Mouse (Mus musculus) embryonic fibroblast, embryonic 13.5 days (primary cell): ENCODE measurements around the gene Ctso. TPM values are rescaled to one million over a fixed set of nuclear protein-coding genes. Genes with fewer than 3 reads are reported as not detected.

Source experiments
- H3K27ac ChIP-seq: 2 replicates; pipeline ENCODE4 v1.5.1; 2012; ENCODE audit warnings: low read length, control low read depth, inconsistent platforms; ENCODE audit not compliant: insufficient read depth
- H3K4me1 ChIP-seq: 2 replicates; pipeline ENCODE4 v1.6.1; 2011; ENCODE audit warnings: low read length; ENCODE audit not compliant: control insufficient read depth, insufficient read depth
- H3K4me3 ChIP-seq: 2 replicates; pipeline ENCODE4 v1.5.1; 2011; ENCODE audit warnings: mild to moderate bottlenecking, control low read depth, low read length; ENCODE audit not compliant: insufficient read depth
- CTCF ChIP-seq: IDR thresholded peaks from 2 replicates; pipeline ENCODE4 v1.5.1; 2011; ENCODE audit warnings: mild to moderate bottlenecking, control low read depth, low read length, moderate library complexity, borderline replicate concordance; ENCODE audit not compliant: insufficient read depth
- POLR2A ChIP-seq: IDR thresholded peaks from 2 replicates; pipeline ENCODE4 v1.6.1; 2011; ENCODE audit warnings: low read depth, mild to moderate bottlenecking, control low read depth, low read length, moderate library complexity
- polyA plus RNA-seq: library from polyadenylated mRNA; stranded (reverse); fragments of >200 nt; gene quantifications from 2 replicates; pipeline ENCODE4 v1.2.4, GENCODE M21; 2011; ENCODE audit warnings: low read depth; ENCODE audit not compliant: missing spikeins, insufficient read length

Gene Ctso
- polyA plus RNA-seq, 1 experiment, result 12.9 TPM

DNA sequence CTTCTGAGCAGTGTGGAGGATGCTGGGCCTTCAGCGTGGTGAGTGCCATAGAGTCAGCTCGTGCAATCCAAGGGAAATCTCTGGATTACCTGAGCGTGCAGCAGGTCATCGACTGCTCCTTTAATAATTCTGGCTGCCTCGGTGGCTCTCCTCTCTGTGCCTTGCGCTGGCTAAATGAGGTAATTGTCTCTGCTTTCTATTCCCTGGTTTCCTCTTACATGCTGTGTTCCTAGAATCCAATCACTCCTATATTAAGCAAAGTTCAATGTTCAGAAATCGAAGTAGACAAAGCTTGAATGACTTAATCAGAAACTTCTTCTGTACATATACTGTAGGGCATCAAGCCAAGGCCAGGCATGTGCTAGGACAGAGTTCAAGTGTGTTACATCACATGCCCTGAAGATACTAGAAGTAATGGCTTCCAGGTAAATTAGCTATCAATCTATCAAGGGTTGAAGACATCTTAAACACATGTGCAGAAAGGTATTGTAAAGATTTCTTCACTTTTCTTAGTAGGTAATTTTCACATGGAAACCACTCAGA is 12.5 kb downstream of the Ctso start:
- Histone ChIP-seq H3K4me3 (no peak overlapping the region), H3K4me1 (no peaks in the 10 kb centered on the region), H3K27ac (no peak overlapping the region)
- no peak for TF ChIP-seq POLR2A
- TF ChIP-seq CTCF, result no peak

DNA sequence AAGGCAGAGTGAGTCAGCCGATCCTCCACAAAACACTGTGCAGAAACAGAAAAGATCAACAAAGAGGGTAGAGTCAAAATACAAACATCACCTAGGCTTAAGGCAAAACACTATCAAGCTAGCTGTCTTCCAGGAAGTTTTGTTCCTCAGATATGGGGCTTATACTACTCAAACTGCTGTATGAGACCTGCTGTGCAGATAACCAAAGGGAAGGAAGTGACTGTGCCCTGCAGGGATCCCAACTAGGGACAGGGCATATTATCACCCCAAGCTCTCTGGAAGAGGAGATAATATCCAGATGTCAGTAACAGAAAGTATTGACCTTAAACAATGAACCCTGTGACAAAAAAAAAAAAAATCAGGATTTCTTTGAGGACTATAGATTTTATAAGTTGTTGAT is 16.6 kb downstream of the Ctso start:
- H3K4me1 ChIP-seq, result no peaks in the 10 kb centered on the region
- H3K4me3 ChIP-seq, result no peak overlapping the region
- TF ChIP-seq POLR2A (no peak), CTCF (no peak)
- H3K27ac ChIP-seq, result no peak overlapping the region

DNA sequence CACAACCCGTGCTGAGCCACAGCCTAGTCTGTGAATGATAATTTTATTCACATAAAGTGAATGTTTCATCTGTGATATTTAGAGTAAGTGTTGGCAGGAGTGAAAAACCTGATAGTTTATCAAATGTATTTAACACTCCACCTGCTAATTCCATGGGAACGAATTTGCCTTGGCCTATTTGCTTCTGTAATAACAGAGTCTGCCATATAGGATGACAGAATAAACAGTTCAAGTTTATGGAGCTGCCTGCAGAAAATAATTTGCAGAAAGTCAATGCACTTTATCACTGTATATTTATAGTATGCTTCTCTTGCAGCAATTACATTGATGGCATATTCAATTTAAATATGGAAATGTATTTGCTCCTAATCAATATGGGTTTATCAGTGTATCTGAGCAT is 19.4 kb downstream of the Ctso start:
- Histone ChIP-seq H3K4me3 (no peak overlapping the region), H3K4me1 (no peaks in the 10 kb centered on the region), H3K27ac (no peak overlapping the region)
- TF ChIP-seq CTCF (no peak), POLR2A (no peak)

DNA sequence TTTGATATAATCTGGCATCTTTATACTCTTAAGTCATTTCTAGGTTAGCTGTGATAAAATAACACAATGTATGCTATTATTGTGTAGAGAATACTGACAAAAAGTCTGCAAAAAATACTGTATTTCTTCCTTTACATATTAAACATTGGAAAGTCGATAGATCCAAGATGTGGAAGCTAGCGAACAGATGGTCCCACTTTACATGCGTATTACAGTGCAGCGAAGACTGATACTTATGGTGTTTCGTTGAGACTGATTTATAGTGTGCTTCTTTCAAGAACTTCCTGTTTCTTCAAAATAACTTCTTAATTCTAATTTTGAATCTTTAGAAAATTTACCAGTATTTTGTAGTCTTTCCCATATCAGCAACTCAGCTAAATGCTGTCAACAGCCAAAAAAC is 25.1 kb downstream of the Ctso start:
- TF ChIP-seq CTCF, result no peak
- no peak for TF ChIP-seq POLR2A
- H3K4me1 ChIP-seq, result no peaks in the 10 kb centered on the region
- no peak overlapping the region for H3K4me3 ChIP-seq
- no peak overlapping the region for H3K27ac ChIP-seq

DNA sequence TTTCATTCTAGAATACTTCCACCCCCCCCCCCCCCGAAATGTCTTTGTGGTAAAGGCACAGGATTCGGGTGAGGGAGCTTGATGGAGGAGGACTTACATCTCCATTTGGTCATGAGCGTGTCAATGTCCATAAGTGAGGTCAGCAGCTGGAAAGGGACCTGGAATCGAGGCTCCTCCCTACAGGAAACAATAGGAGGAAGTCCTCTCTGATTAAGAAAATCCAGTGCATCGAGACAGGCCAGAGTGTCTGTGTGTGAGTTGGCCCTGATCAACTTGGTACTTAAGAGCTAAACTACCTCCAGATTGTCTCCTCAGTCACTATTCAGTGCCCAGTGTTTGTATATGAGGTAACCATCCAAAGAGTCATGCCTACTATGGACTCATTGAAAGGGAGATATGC is 28.9 kb downstream of the Ctso start:
- Histone ChIP-seq H3K27ac (no peak overlapping the region), H3K4me3 (no peak overlapping the region), H3K4me1 (no peaks in the 10 kb centered on the region)
- no peak for TF ChIP-seq CTCF
- no peak for TF ChIP-seq POLR2A

DNA sequence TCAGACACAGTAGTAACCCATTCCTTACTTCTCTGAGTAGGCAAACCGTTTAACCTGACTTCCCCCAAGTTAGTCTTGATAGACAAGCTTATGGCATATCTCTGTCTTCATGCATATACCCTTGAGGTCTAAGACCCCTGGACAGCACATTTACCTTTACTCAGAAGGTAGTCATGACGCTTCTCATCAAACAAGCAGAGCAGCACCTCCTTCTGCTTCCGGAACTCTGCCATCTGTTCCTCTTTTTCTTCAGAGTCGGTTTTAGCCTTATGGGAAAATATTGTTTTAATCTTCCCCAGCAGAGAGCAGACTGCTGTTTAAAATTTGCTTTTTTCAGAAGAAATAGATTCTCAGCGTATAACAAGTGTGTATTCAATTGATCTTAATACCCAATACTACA is 31.4 kb downstream of the Ctso start:
- no peak for TF ChIP-seq CTCF
- TF ChIP-seq POLR2A, result no peak
- no peaks in the 10 kb centered on the region for H3K4me1 ChIP-seq
- no peak overlapping the region for H3K4me3 ChIP-seq
- H3K27ac ChIP-seq, result no peak overlapping the region

DNA sequence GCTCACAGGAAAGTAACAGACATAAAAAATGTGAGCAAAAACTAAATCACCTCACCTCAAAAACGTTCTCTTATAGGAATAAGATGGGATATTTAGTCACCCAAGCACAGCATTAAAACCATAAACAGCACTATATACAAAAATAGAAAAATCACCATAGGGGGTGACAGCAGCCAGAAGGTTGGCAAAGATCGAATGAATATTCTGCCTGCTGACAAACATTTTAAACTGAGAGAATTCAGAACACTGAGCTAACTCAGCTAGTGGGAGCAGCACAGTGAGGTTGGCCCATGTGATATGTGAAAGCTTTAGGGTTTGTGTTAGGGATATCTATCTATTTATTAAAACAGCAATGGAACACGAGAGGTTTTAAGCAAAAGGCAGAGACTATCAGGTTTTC is 32.2 kb downstream of the Ctso start:
- Histone ChIP-seq H3K27ac (no peak overlapping the region), H3K4me1 (no peaks in the 10 kb centered on the region), H3K4me3 (no peak overlapping the region)
- TF ChIP-seq CTCF, result no peak
- no peak for TF ChIP-seq POLR2A

DNA sequence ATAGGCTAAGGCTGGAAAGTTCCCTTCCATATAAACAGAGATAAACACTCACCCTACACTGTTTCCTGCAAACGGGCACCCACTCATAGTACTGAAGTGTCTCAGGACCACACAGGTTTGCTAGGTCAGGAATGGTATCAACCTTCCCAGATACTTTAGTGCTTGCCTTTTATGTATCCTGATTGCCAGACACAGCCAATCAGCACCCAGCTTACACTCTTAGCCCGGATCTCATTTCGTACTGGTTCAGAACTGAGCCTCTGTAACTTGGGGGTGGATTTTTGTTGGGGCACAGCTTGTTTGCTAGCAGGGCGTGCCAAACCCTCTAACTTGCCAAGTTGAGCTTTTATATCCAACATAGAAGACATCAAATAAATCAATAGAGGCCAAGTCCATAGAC is 43.2 kb downstream of the Ctso start:
- TF ChIP-seq CTCF, result no peak
- Histone ChIP-seq H3K27ac (no peak overlapping the region), H3K4me3 (no peak overlapping the region), H3K4me1 (no peaks in the 10 kb centered on the region)

DNA sequence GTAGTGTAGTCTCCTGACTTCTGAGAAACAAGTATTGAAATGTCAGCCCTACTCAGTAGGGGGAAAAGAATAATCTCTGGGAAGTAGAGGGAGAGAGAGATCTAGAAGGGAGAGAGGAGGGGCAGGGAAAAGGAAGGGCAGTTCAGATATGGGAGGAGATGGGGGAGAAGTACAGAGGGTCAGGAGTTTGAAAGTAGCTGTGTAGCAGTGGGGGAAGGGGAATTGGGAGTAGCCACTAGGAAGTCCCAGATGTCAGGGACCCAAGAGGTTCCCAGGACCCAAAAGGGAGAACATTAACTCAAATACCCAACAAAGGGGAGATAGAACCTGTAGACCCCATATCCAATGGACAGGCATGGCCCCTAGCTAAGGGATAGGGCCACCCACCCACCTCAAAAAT is 43.7 kb downstream of the Ctso start, which contains the start of gene Tdo2:
TSS of gene Tdo2 (minus strand) at position 101 of the 400 bp plus-strand sequence.
- Histone ChIP-seq H3K4me1 (no peaks in the 10 kb centered on the region), H3K27ac (no peak within 1 kb of the TSS), H3K4me3 (no peak within 1 kb of the TSS)
- TF ChIP-seq POLR2A (no peak), CTCF (no peak)

DNA sequence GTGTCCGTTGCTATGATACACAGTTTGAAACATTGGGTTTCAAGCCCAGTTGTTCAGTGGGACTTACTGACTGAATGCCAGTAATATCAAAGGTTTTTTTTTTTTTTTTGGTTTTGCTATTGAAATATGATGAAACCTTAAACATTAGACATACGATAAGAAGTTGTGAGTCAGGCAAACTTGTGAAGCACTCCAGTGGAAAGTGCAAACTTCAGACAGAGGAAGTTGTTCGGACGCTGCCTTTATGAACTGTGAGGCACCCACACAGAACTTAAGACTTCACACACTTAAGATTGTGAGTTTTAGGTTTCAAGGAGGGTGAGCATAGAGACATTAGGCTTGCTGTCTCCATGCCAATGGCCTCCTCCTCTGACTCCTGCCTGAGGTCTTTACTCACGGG is 49.2 kb downstream of the Ctso start:
- TF ChIP-seq CTCF, result no peak
- TF ChIP-seq POLR2A, result no peak
- no peaks in the 10 kb centered on the region for H3K4me1 ChIP-seq
- no peak overlapping the region for H3K4me3 ChIP-seq
- no peak overlapping the region for H3K27ac ChIP-seq

DNA sequence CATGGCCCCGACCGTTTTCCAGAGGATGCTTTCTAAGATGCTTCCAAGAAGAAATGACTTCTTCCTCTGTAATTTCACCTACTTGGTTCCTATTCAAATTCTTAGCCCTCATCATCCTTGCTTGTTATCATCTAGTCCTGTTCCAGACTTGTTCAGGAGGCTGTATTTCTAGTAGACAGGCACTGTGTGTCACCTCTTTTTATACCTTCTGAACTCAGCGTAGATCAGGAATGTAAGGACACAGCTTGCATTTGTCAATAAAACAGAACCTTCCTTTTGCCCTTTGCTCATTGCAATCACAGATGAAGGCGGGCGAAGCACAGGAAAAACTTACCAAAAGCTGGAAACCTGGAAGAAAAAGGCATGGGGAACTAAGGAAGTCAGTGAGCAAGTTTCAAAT is 49.6 kb downstream of the Ctso start, which contains the start of gene Asic5:
TSS of gene Asic5 (plus strand) at position 301 of the 400 bp plus-strand sequence.
- Histone ChIP-seq H3K4me3 (no peak within 1 kb of the TSS), H3K4me1 (no peaks in the 10 kb centered on the region), H3K27ac (no peak within 1 kb of the TSS)
- no peak for TF ChIP-seq POLR2A
- no peak for TF ChIP-seq CTCF
